Mouse (Mus musculus): Measurements from ENCODE around the gene Prkrip1.

GRCm38 (mm10) chr5:136168071-136168470 is 30.7 kb downstream of the Prkrip1 start:
- TF ChIP-seq MYB (IDR thresholded peaks at IDR 0.05; ENCODE audit: low read depth, low read length) = no peak
- no peak for TF ChIP-seq POLR2A (IDR thresholded peaks at IDR 0.05; ENCODE audit: control insufficient read depth in 1 of 2, insufficient read depth in 1 of 2, low read depth in 1 of 2, low read length in 2 of 2, poor library complexity in 1 of 2)
- TF ChIP-seq E2F4 (IDR thresholded peaks at IDR 0.05; ENCODE audit: borderline replicate concordance, low read depth, low read length) = no peak
- peak; percentile 57 to 64 (median 59) for TF ChIP-seq CTCF (IDR thresholded peaks at IDR 0.05 in 2 of 3, conservative IDR thresholded peaks at IDR 0.05 in 1 of 3; ENCODE audit: control insufficient read depth in 1 of 3, insufficient read depth in 1 of 3, low read depth in 2 of 3, low read length in 3 of 3, poor library complexity in 1 of 3, severe bottlenecking in 1 of 3)
- TF ChIP-seq NRF1 (IDR thresholded peaks at IDR 0.05; ENCODE audit: insufficient read depth, low read depth, low read length, poor library complexity, severe bottlenecking) = no peak
- no peak for TF ChIP-seq ZKSCAN1 (IDR thresholded peaks at IDR 0.05; ENCODE audit: low read depth, low read length)
- TF ChIP-seq GATA1 (IDR thresholded peaks at IDR 0.05; ENCODE audit: low read depth, low read length) = no peak

Measured in MEL (cell line).